Mouse (Mus musculus) ES-Bruce4 (cell line): ENCODE measurements around the gene Best2. TPM values are rescaled to one million over a fixed set of nuclear protein-coding genes. Genes with fewer than 3 reads are reported as not detected.

Experiments used
- H3K27ac ChIP-seq: 2 replicates; pipeline ENCODE4 v1.5.1; 2012; ENCODE audit warnings: low read length, inconsistent platforms; ENCODE audit not compliant: insufficient read depth
- H3K27me3 ChIP-seq: 2 replicates; pipeline ENCODE4 v1.6.1; 2012; ENCODE audit warnings: mild to moderate bottlenecking, low read length, inconsistent platforms; ENCODE audit not compliant: control insufficient read depth, poor library complexity, insufficient read depth, severe bottlenecking
- H3K36me3 ChIP-seq: 2 replicates; pipeline ENCODE4 v1.6.1; 2012; ENCODE audit warnings: inconsistent platforms, mild to moderate bottlenecking, low read length, moderate library complexity; ENCODE audit not compliant: control insufficient read depth, poor library complexity, insufficient read depth, severe bottlenecking
- H3K4me1 ChIP-seq: one replicate; pipeline ENCODE4 v1.8.1; 2011; ENCODE audit warnings: low read length; ENCODE audit not compliant: control insufficient read depth, insufficient read depth
- H3K4me3 ChIP-seq: 2 replicates; pipeline ENCODE4 v1.5.1; 2011; ENCODE audit warnings: low read depth, mild to moderate bottlenecking, low read length
- H3K9ac ChIP-seq: 2 replicates; pipeline ENCODE4 v1.6.1; 2012; ENCODE audit warnings: low read depth, mild to moderate bottlenecking, inconsistent platforms; ENCODE audit not compliant: poor library complexity, severe bottlenecking
- H3K9me3 ChIP-seq: replicated peaks from 2 replicates; pipeline ENCODE4 v1.6.1; 2012; ENCODE audit warnings: mild to moderate bottlenecking, low read length, inconsistent platforms; ENCODE audit not compliant: control insufficient read depth, poor library complexity, insufficient read depth, severe bottlenecking
- CTCF ChIP-seq: IDR thresholded peaks from one replicate; pipeline ENCODE4 v1.8.1; 2011; ENCODE audit warnings: low read depth, low read length
- EP300 ChIP-seq: IDR thresholded peaks from 2 replicates; pipeline ENCODE4 v1.6.1; 2011; ENCODE audit warnings: low read depth, low read length; ENCODE audit not compliant: insufficient read depth
- POLR2A ChIP-seq: IDR thresholded peaks from one replicate; pipeline ENCODE4 v1.8.1; 2011; ENCODE audit warnings: low read length; ENCODE audit not compliant: insufficient read depth
- polyA plus RNA-seq: library from polyadenylated mRNA; stranded (reverse); fragments of >200 nt; gene quantifications from 2 replicates; pipeline ENCODE4 v1.2.4, GENCODE M21; 2011; ENCODE audit warnings: low read depth; ENCODE audit not compliant: missing spikeins, insufficient read depth, insufficient read length

Best2 gene
- polyA plus RNA-seq, 1 experiment = 1.2 TPM

DNA sequence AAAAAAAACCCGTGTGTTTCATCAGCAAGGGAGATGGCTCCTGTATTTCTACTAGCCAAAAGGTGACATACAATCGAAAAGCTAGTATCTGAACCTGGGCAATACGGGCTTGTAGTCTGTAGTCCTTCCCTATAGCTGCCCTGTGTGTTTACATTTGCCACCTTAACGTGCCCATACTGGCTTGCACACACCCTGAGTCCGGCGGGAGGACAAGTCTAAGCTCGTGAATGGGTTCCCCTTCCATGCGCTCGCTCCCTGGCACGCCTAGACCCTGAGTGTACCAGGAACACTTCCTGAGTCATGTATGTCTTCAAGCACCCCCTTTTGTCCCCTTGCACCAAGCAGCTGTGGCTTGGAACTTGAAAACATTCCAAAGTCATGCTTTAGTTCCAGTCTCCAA is 2.4 kb upstream of the Best2 start:
- Histone ChIP-seq H3K9ac (no peak overlapping the region), H3K27me3 (no peaks in the 10 kb centered on the region), H3K4me1 (no peaks in the 10 kb centered on the region), H3K27ac (peak overlapping the region; percentile 41), H3K4me3 (no peak overlapping the region), H3K36me3 (peaks cover 38% of the 10 kb centered on the region), H3K9me3 (no peaks in the 10 kb centered on the region)
- TF ChIP-seq POLR2A (no peak), CTCF (no peak), EP300 (no peak)

DNA sequence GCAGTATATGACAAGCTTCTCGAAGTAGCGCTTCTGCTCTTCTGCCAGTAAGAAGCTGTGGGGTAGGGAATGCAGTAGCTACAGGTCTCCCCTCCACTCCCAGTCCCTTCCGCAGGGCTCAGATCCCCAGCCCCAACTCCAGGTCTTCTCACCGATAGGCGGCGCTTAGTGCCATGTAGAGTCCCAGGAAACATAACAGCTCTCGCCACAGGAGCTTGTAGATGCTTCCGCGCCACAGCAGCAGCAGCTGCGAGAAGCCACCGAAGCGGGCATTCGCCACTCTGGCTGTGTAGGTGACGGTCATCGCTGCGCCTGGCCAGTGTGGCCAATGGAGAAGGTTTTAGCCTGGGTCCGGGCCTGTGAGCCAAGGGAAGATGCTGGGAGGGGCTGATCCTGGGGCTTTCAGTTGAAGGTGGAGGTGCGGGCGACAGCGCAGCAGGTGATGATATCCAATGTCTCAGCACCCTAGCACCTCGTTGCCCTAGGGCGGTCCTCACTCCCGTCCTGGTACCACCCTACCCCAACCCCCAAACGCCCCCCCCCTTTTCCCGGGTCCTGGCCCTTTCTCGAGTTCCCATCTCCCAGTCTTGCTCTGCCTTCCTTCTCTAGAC is 996 bp downstream of the Best2 start:
- Histone ChIP-seq H3K27ac (no peak overlapping the region), H3K9ac (peak overlapping the region; percentile 58), H3K9me3 (no peaks in the 10 kb centered on the region), H3K27me3 (peaks cover 2% of the 10 kb centered on the region; the same call in 1 of the 2 replicates), H3K4me1 (peaks cover 2% of the 10 kb centered on the region), H3K4me3 (peak overlapping the region; percentile 57), H3K36me3 (peaks cover 8% of the 10 kb centered on the region)
- no peak for TF ChIP-seq POLR2A
- peak; percentile 85 for TF ChIP-seq CTCF

DNA sequence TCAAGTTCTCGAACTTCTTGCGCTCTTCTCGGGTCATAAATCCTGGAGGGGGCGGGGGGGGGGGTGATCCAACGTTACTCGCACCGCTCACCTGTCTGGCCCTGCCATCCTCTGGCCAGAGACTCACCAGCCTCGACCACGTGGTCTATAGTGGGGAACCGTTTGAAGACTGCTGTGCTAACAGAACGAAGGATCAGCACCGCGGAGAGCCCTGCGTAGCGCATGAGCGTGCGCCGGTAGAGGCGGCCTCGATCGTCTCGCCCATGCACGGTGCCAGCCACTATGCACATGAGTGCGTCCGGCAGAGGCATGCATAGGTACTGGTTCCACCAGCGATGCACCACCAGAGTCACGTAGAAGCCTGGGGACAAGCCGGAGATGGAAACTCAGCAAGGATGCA is 3.1 kb downstream of the Best2 start:
- TF ChIP-seq POLR2A (no peak), EP300 (no peak), CTCF (no peak)
- H3K27ac ChIP-seq = no peak overlapping the region
- H3K4me3 ChIP-seq = no peak overlapping the region
- H3K9me3 ChIP-seq = no peaks in the 10 kb centered on the region
- H3K36me3 ChIP-seq = no peaks in the 10 kb centered on the region
- peaks cover 2% of the 10 kb centered on the region; the same call in 1 of the 2 replicates for H3K27me3 ChIP-seq
- peaks cover 2% of the 10 kb centered on the region for H3K4me1 ChIP-seq
- no peak overlapping the region for H3K9ac ChIP-seq

DNA sequence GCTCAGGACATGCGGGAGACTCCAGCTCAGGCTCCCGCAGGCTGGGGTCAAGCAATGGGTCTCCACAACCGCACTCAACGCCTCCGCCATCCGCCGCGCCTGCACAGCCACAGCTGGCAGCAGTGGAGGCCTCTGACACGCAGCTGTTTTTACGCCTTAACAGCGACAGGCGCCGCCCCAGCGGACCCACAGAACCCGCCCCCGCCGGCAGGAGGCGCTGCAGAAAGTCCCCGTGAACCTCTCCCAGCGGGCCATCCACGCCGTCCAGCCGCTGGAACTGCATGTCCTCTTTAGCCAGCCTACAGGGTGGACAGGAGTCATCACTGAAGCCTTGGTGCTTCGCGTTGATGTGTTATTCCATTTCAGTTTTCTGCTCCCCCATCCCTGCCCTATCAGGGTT is 6.6 kb downstream of the Best2 start:
- TF ChIP-seq POLR2A (no peak), EP300 (no peak), CTCF (peak; percentile 70)
- peak overlapping the region; percentile 54 for H3K9ac ChIP-seq
- H3K4me1 ChIP-seq = peaks cover 2% of the 10 kb centered on the region
- H3K9me3 ChIP-seq = no peaks in the 10 kb centered on the region
- H3K27ac ChIP-seq = no peak overlapping the region
- peak overlapping the region; percentile 36 for H3K4me3 ChIP-seq
- peaks cover 2% of the 10 kb centered on the region; the same call in 1 of the 2 replicates for H3K27me3 ChIP-seq
- H3K36me3 ChIP-seq = peaks cover 2% of the 10 kb centered on the region; the same call in 1 of the 2 replicates

DNA sequence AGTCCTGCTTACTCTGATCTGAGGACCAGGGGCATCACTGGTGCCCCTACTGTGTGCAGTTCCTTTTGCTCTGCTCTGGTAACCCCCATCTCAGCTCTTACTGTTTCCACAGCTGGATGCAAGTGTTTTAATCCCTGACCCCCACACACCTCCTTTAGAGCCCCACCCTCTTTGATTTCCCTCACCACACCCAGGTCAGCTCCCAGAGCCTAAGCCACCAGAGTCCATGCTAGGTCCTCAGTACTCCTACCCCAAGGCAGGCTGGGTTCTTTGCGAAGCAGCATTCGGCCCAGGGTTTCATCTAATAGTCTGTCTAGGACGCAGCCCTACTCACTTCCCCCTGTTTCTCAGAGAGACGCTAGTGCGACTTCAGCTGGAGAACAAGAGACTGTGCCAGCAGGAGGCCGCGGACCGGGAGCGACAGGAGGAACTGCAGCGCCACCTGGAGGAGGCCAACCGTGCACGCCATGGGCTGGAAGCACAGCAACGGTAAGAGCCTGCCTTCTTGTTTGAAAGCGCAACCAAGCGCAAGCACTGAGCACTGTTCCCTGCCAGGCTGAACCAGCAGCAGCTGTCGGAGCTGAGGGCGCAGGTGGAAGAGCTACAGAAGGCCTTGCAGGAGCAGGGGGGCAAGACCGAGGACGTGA is 16.6 kb downstream of the Best2 start:
- no peak for TF ChIP-seq POLR2A
- TF ChIP-seq EP300 = peak; percentile 71; the same call in 1 of the 2 replicates
- TF ChIP-seq CTCF = peak; percentile 99
- Histone ChIP-seq H3K36me3 (peaks cover 29% of the 10 kb centered on the region), H3K9ac (0 out of 2 replicates have a peak overlapping the region, but pooled peaks have one; percentile 2), H3K27me3 (no peaks in the 10 kb centered on the region), H3K4me1 (peaks cover 6% of the 10 kb centered on the region), H3K9me3 (no peaks in the 10 kb centered on the region), H3K4me3 (no peak overlapping the region), H3K27ac (peak overlapping the region; percentile 7)

DNA sequence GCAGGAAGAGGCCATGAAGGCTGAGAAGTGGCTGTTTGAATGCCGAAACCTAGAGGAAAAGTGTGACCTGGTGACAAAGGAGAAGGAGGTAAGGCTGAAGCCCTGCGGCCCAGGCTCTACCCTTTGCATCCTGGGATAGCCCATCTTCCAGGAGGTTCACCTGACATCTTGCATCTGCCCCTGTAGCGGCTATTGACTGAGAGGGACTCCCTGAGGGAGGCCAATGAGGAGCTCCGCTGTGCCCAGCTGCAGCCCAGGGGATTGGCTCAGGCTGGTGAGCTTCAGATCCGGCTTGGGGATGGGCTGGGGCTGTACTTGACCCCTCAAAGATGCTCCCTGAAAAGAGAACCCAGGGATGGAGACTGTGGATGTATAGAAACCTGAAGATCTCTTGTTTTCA is 17.4 kb downstream of the Best2 start:
- H3K9me3 ChIP-seq = no peaks in the 10 kb centered on the region
- no peak overlapping the region for H3K9ac ChIP-seq
- H3K27ac ChIP-seq = no peak overlapping the region
- peaks cover 24% of the 10 kb centered on the region for H3K36me3 ChIP-seq
- TF ChIP-seq EP300 = no peak
- TF ChIP-seq CTCF = no peak
- no peaks in the 10 kb centered on the region for H3K27me3 ChIP-seq
- peaks cover 3% of the 10 kb centered on the region for H3K4me1 ChIP-seq
- H3K4me3 ChIP-seq = no peak overlapping the region
